Mouse (Mus musculus): ENCODE measurements around the gene Timm13. TPM values are rescaled to one million over a fixed set of nuclear protein-coding genes. Genes with fewer than 3 reads are reported as not detected.

The Timm13 gene
- polyA plus RNA-seq, 1 experiment from 2014 or later: 358 TPM

- Histone ChIP-seq H3K27me3 (replicated peaks; ENCODE audit: control insufficient read depth, insufficient read depth, low read length) (no peaks in the 10 kb centered on the region), H3K4me3 (ENCODE audit: low read depth, low read length) (peak overlapping the region; percentile 33), H3K9ac (ENCODE audit: low read depth, low read length) (no peak overlapping the region), H3K4me2 (replicated peaks; ENCODE audit: low read depth) (peak overlapping the region; percentile 55), H3K36me3 (ENCODE audit: control insufficient read depth, insufficient read depth) (no peaks in the 10 kb centered on the region), H3K4me1 (replicated peaks; ENCODE audit: control insufficient read depth, insufficient read depth, low read length) (no peaks in the 10 kb centered on the region), H3K27ac (ENCODE audit: low read depth, low read length) (no peak overlapping the region), H3K9me3 (ENCODE audit: control insufficient read depth) (no peaks in the 10 kb centered on the region)
- 17% methylated on average over 16 of the region's 16 CpGs for whole genome bisulfite sequencing
- ATAC-seq: no peak
- TF ChIP-seq CTCF (IDR thresholded peaks at IDR 0.05; ENCODE audit: low read depth): no peak
Measured at GRCm38 (mm10) chr10:80921923-80922322, 21.2 kb upstream of the Timm13 start.

DNA sequence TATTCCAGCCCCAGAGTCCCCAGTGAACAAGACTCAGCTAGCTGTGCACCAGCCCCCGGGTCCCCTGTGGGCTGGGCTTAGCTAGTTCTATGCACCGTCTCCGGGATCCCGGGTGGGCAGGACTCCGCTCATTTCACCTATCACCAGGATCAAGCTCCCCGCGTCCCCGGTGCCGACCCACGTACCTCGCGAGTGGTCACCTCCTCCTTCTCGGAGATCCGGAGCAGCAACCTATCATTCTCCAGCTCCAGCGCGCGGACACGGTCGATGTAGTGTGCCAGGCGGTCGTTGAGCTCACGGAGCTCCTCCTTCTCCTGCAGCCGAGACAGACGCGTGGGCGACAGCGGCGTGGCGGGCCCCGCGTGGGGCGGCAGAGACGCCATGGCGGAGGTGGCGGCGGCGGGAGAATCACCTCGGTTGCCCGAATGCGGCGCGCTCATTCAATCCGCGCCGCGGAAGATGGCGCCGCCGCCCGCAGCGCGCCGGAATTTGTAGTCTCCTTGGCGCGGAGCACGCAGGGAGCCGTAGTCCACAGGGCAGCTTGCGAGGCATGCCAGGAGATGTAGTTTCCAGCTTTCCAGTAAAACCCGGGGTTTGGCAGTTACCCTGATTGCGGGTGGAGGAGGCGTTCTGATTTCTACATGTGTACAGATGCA is 17.1 kb upstream of the Timm13 start, which contains the start of gene Lmnb2:
Gene Lmnb2, minus strand, starts transcription at position 467 of the 656 bp plus-strand sequence.
- peak within 1 kb of the TSS; percentile 93 for H3K4me2 ChIP-seq (replicated peaks; ENCODE audit: low read depth)
- peak; percentile 31 for TF ChIP-seq CTCF (IDR thresholded peaks at IDR 0.05; ENCODE audit: low read depth)
- H3K27ac ChIP-seq (ENCODE audit: low read depth, low read length): peak within 1 kb of the TSS; percentile 71
- H3K9ac ChIP-seq (ENCODE audit: low read depth, low read length): peak within 1 kb of the TSS; percentile 66
- no peaks in the 10 kb centered on the region; the same call in 1 of the 2 replicates for H3K36me3 ChIP-seq (ENCODE audit: control insufficient read depth, insufficient read depth)
- H3K4me3 ChIP-seq (ENCODE audit: low read depth, low read length): peak within 1 kb of the TSS; percentile 83
- under 1% methylated on average over 61 of the region's 61 CpGs for WGBS
- peaks cover 6% of the 10 kb centered on the region; the same call in 1 of the 2 replicates for H3K4me1 ChIP-seq (replicated peaks; ENCODE audit: control insufficient read depth, insufficient read depth, low read length)
- no peaks in the 10 kb centered on the region for H3K9me3 ChIP-seq (ENCODE audit: control insufficient read depth)
- 0 out of 2 replicates have a peak, but pooled peaks have one; percentile 2 for ATAC-seq
- H3K27me3 ChIP-seq (replicated peaks; ENCODE audit: control insufficient read depth, insufficient read depth, low read length): no peaks in the 10 kb centered on the region

- Histone ChIP-seq H3K27ac (ENCODE audit: low read depth, low read length) (peak overlapping the region; percentile 71), H3K36me3 (ENCODE audit: control insufficient read depth, insufficient read depth) (no peaks in the 10 kb centered on the region; the same call in 1 of the 2 replicates), H3K9ac (ENCODE audit: low read depth, low read length) (peak overlapping the region; percentile 66), H3K27me3 (replicated peaks; ENCODE audit: control insufficient read depth, insufficient read depth, low read length) (no peaks in the 10 kb centered on the region), H3K4me2 (replicated peaks; ENCODE audit: low read depth) (peak overlapping the region; percentile 93), H3K4me1 (replicated peaks; ENCODE audit: control insufficient read depth, insufficient read depth, low read length) (peaks cover 6% of the 10 kb centered on the region; the same call in 1 of the 2 replicates), H3K9me3 (ENCODE audit: control insufficient read depth) (no peaks in the 10 kb centered on the region), H3K4me3 (ENCODE audit: low read depth, low read length) (peak overlapping the region; percentile 83)
- 3% methylated on average over 15 of the region's 15 CpGs for WGBS
- no peak for TF ChIP-seq CTCF (IDR thresholded peaks at IDR 0.05; ENCODE audit: low read depth)
- ATAC-seq: peak; percentile 46
Measured at GRCm38 (mm10) chr10:80917336-80917778, 16.6 kb upstream of the Timm13 start.

DNA sequence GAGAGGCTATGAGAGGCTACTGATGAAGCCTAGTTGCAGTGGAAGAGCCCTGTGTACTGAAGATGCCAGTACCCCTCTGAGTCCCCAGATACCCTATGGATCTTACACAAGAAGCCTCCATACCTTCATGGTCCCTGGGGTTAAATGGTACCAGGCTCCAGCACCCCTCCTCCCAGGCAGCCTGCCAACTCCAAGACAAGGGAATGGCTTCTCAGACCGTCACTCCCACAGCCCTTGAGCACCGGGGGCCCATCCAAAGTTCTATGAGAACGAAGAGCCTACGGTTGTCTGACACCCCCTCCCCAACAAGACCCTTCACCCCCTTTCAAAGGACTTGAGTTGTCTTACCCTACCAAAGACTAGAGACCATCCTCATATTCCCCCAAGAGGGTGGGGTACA is 15.0 kb upstream of the Timm13 start:
- no peak for TF ChIP-seq CTCF (IDR thresholded peaks at IDR 0.05; ENCODE audit: low read depth)
- Histone ChIP-seq H3K9me3 (ENCODE audit: control insufficient read depth) (no peaks in the 10 kb centered on the region), H3K4me1 (replicated peaks; ENCODE audit: control insufficient read depth, insufficient read depth, low read length) (peaks cover 6% of the 10 kb centered on the region; the same call in 1 of the 2 replicates), H3K36me3 (ENCODE audit: control insufficient read depth, insufficient read depth) (no peaks in the 10 kb centered on the region; the same call in 1 of the 2 replicates), H3K9ac (ENCODE audit: low read depth, low read length) (no peak overlapping the region), H3K4me2 (replicated peaks; ENCODE audit: low read depth) (no peak overlapping the region), H3K4me3 (ENCODE audit: low read depth, low read length) (no peak overlapping the region), H3K27ac (ENCODE audit: low read depth, low read length) (0 out of 2 replicates have a peak overlapping the region, but pooled peaks have one; percentile 2), H3K27me3 (replicated peaks; ENCODE audit: control insufficient read depth, insufficient read depth, low read length) (no peaks in the 10 kb centered on the region)
- WGBS: 78% methylated on average over 4 of the region's 4 CpGs
- ATAC-seq: no peak

DNA sequence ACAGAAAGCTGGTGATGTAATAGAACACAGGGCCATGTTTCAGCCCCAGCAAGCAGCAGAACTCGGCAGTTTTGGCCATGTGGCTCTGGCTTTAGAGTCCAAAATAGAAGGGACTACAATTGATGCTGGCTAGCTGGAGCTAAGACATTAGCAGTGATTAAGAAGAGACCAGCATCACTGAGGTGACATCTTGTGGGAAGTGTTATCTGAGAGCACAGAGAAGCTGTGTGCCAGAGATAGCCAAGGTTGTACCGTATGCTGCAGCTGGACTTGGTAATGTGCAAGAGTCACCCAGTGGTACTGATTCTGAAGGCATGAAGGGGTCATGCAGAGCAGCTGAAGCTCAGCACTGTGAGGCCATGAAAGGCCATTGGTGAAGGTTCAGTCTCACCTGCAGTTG is 14.5 kb upstream of the Timm13 start:
- H3K4me2 ChIP-seq (replicated peaks; ENCODE audit: low read depth): no peak overlapping the region
- 71% methylated on average over 2 of the region's 2 CpGs for WGBS

DNA sequence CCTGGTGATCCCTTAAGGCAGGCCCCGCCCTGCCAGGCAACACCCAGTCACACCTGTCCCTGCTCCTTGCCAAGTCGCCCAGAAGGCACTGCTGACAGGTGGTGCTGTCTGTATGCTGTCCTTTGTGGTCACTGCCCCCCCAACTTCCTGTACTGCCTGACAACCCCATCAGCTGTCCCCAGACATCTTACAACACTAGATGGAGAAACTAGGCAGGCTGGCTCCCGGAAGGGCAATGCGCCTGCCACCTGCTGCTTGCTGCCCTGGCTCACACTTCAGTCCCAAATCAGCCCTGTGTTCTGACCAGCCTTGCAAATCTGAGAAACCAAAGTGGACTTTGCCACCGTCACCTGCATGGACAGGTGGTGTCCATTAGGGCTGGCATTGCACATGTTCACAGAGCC is 13.5 kb upstream of the Timm13 start:
- Histone ChIP-seq H3K9ac (ENCODE audit: low read depth, low read length) (no peak overlapping the region), H3K4me3 (ENCODE audit: low read depth, low read length) (no peak overlapping the region), H3K27ac (ENCODE audit: low read depth, low read length) (peak overlapping the region; percentile 78), H3K4me2 (replicated peaks; ENCODE audit: low read depth) (peak overlapping the region; percentile 35), H3K9me3 (ENCODE audit: control insufficient read depth) (no peaks in the 10 kb centered on the region), H3K4me1 (replicated peaks; ENCODE audit: control insufficient read depth, insufficient read depth, low read length) (peaks cover 6% of the 10 kb centered on the region; the same call in 1 of the 2 replicates), H3K27me3 (replicated peaks; ENCODE audit: control insufficient read depth, insufficient read depth, low read length) (no peaks in the 10 kb centered on the region), H3K36me3 (ENCODE audit: control insufficient read depth, insufficient read depth) (peaks cover 14% of the 10 kb centered on the region)
- TF ChIP-seq CTCF (IDR thresholded peaks at IDR 0.05; ENCODE audit: low read depth): peak; percentile 47
- 37% methylated on average over 5 of the region's 5 CpGs for WGBS
- ATAC-seq: peak; percentile 86

More for the DNA sequence above, 14.5 kb upstream of the Timm13 start:
- peak overlapping the region; percentile 78; the same call in 1 of the 2 replicates for H3K27ac ChIP-seq (ENCODE audit: low read depth, low read length)
- no peaks in the 10 kb centered on the region for H3K9me3 ChIP-seq (ENCODE audit: control insufficient read depth)
- H3K9ac ChIP-seq (ENCODE audit: low read depth, low read length): no peak overlapping the region
- ATAC-seq: no peak
- peaks cover 6% of the 10 kb centered on the region; the same call in 1 of the 2 replicates for H3K4me1 ChIP-seq (replicated peaks; ENCODE audit: control insufficient read depth, insufficient read depth, low read length)
- no peak overlapping the region for H3K4me3 ChIP-seq (ENCODE audit: low read depth, low read length)
- H3K27me3 ChIP-seq (replicated peaks; ENCODE audit: control insufficient read depth, insufficient read depth, low read length): no peaks in the 10 kb centered on the region
- H3K36me3 ChIP-seq (ENCODE audit: control insufficient read depth, insufficient read depth): peaks cover 3% of the 10 kb centered on the region; the same call in 1 of the 2 replicates
- no peak for TF ChIP-seq CTCF (IDR thresholded peaks at IDR 0.05; ENCODE audit: low read depth)

All from intestine, postnatal 0 days (tissue).